Mouse (Mus musculus) heart, embryonic 16.5 days (tissue): Measurements from ENCODE around the gene Gmps. TPM values are rescaled to one million over a fixed set of nuclear protein-coding genes. Genes with fewer than 3 reads are reported as not detected.

Experiments
- ATAC-seq: fragments of 200-750 bp; cut with Nextera tagmentation; replicated peaks from 2 replicates; pipeline ENCODE4 v1.8.0; 2017; ENCODE audit warnings: moderate number of reproducible peaks; ENCODE audit not compliant: insufficient read depth, low FRiP score; ENCODE audit errors: extremely low read depth
- H3K27ac ChIP-seq: fragments of 300-500 bp; sonication (generic); 2 replicates; pipeline ENCODE4 v1.5.1; 2014; ENCODE audit warnings: mild to moderate bottlenecking, low read length, control low read depth, moderate library complexity
- H3K27me3 ChIP-seq: fragments of 300-500 bp; sonication (generic); 2 replicates; pipeline ENCODE4 v1.6.1; 2014; ENCODE audit warnings: low read length, mixed read lengths; ENCODE audit not compliant: control insufficient read depth, insufficient read depth
- H3K36me3 ChIP-seq: fragments of 300-500 bp; sonication (generic); 2 replicates; pipeline ENCODE4 v1.6.1; 2014; ENCODE audit not compliant: control insufficient read depth, insufficient read depth
- H3K4me1 ChIP-seq: fragments of 300-500 bp; sonication (generic); 2 replicates; pipeline ENCODE4 v1.6.1; 2014; ENCODE audit warnings: low read length, mixed read lengths; ENCODE audit not compliant: control insufficient read depth, insufficient read depth
- H3K4me2 ChIP-seq: fragments of 300-500 bp; sonication (generic); 2 replicates; pipeline ENCODE4 v1.6.1; 2014; ENCODE audit warnings: low read depth, mild to moderate bottlenecking, control low read depth, low read length
- H3K4me3 ChIP-seq: fragments of 300-500 bp; sonication (generic); 2 replicates; pipeline ENCODE4 v1.5.1; 2014; ENCODE audit warnings: mild to moderate bottlenecking, control low read depth, low read length
- H3K9ac ChIP-seq: fragments of 300-500 bp; sonication (generic); 2 replicates; pipeline ENCODE4 v1.6.1; 2014; ENCODE audit warnings: low read length, control low read depth
- H3K9me3 ChIP-seq: fragments of 300-500 bp; sonication (generic); replicated peaks from 2 replicates; pipeline ENCODE4 v1.6.1; 2016; ENCODE audit warnings: low read length; ENCODE audit not compliant: control insufficient read depth
- WGBS: fragments of 180-500 bp; shearing (Covaris S2); extraction: QIAGEN DNeasy Blood & Tissue Kit; methylation state at CpG from one replicate; pipeline ENCODE4 v1.1.7; 2014; 5-methylcytosine and 5-hydroxymethylcytosine counted together
- polyA plus RNA-seq: library from polyadenylated mRNA; unstranded; fragments of >200 nt; fragmentation: Nextera tagmentation; extraction: Ambion mirVana; gene quantifications from 2 replicates; pipeline ENCODE4 v1.2.1, GENCODE M21; 2015

Gmps gene
- polyA plus RNA-seq: 35.1 and 36.4 TPM in 2 replicates

GRCm38 (mm10) chr3:63975955-63976908 is at the start of gene Gmps:
Gene Gmps (plus strand): TSS chr3:63976106.
- under 1% methylated on average over 67 of the region's 67 CpGs for WGBS
- Histone ChIP-seq H3K27ac (peak within 1 kb of the TSS; percentile 95), H3K9me3 (no peaks in the 10 kb centered on the region), H3K27me3 (no peaks in the 10 kb centered on the region), H3K4me3 (peak within 1 kb of the TSS; percentile 85), H3K9ac (peak within 1 kb of the TSS; percentile 94), H3K4me1 (peaks cover 17% of the 10 kb centered on the region), H3K36me3 (peaks cover 10% of the 10 kb centered on the region), H3K4me2 (peak within 1 kb of the TSS; percentile 77)
- peak; percentile 100 for ATAC-seq

GRCm38 (mm10) chr3:63928878-63929859 is 46.7 kb upstream of the Gmps start, which contains the start of gene E130311K13Rik:
Gene E130311K13Rik (minus strand): TSS chr3:63929472.
- Histone ChIP-seq H3K9ac (peak within 1 kb of the TSS; percentile 96), H3K4me1 (peaks cover 3% of the 10 kb centered on the region), H3K4me2 (peak within 1 kb of the TSS; percentile 74), H3K27me3 (no peaks in the 10 kb centered on the region), H3K36me3 (no peaks in the 10 kb centered on the region), H3K27ac (peak within 1 kb of the TSS; percentile 84), H3K4me3 (peak within 1 kb of the TSS; percentile 78), H3K9me3 (no peaks in the 10 kb centered on the region)
- peak; percentile 96 for ATAC-seq
- 5% methylated on average over 48 of the region's 48 CpGs for WGBS

DNA sequence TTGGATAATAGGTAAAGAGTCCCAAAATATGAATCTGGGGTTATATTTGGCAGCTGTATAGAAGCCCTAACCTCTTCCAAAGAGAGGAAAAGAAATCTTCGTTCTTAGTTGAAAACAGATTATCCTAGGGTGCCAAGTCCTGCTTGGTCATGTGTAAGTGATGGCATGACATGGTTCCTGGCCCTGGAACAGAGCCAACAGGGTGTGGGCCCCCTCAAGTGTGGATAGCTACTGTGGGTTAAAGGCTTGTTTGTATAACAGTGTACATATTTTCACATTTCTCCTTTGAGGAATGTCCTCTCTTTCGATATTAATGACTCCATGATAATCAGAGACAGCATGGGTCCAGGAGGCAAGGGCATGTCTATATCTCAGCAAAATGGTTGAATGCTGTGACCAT is 37.0 kb upstream of the Gmps start:
- no peak overlapping the region for H3K4me3 ChIP-seq
- no peaks in the 10 kb centered on the region for H3K4me1 ChIP-seq
- H3K27me3 ChIP-seq: no peaks in the 10 kb centered on the region
- H3K4me2 ChIP-seq: no peak overlapping the region
- H3K27ac ChIP-seq: no peak overlapping the region
- ATAC-seq: no peak
- no peaks in the 10 kb centered on the region for H3K9me3 ChIP-seq
- no peak overlapping the region for H3K9ac ChIP-seq
- 87% methylated on average over 2 of the region's 2 CpGs for WGBS
- H3K36me3 ChIP-seq: peaks cover 5% of the 10 kb centered on the region

- Histone ChIP-seq H3K27me3 (no peaks in the 10 kb centered on the region), H3K9ac (no peak overlapping the region), H3K4me2 (no peak overlapping the region), H3K36me3 (peaks cover 11% of the 10 kb centered on the region), H3K27ac (no peak overlapping the region), H3K4me3 (no peak overlapping the region), H3K4me1 (no peaks in the 10 kb centered on the region), H3K9me3 (no peaks in the 10 kb centered on the region)
- ATAC-seq: no peak
- WGBS: 67% methylated on average over 2 of the region's 2 CpGs
These were observed 34.6 kb upstream of the Gmps start for GRCm38 (mm10) chr3:63941204-63941850.

GRCm38 (mm10) chr3:63949837-63950236 is 26.1 kb upstream of the Gmps start:
- no peak overlapping the region for H3K4me2 ChIP-seq
- H3K4me3 ChIP-seq: no peak overlapping the region
- no peaks in the 10 kb centered on the region for H3K4me1 ChIP-seq
- H3K9me3 ChIP-seq: no peaks in the 10 kb centered on the region
- H3K27ac ChIP-seq: no peak overlapping the region
- H3K9ac ChIP-seq: no peak overlapping the region
- 64% methylated on average over 3 of the region's 3 CpGs for WGBS
- 0 out of 2 replicates have a peak, but pooled peaks cover 5% of the 10 kb centered on the region for H3K36me3 ChIP-seq
- H3K27me3 ChIP-seq: no peaks in the 10 kb centered on the region
- no peak for ATAC-seq

GRCm38 (mm10) chr3:63963421-63964099 is 12.3 kb upstream of the Gmps start:
- Histone ChIP-seq H3K4me1 (peaks cover 15% of the 10 kb centered on the region), H3K27me3 (peaks cover 3% of the 10 kb centered on the region; the same call in 1 of the 2 replicates), H3K27ac (peak overlapping the region; percentile 95), H3K9ac (peak overlapping the region; percentile 89), H3K9me3 (no peaks in the 10 kb centered on the region), H3K4me2 (peak overlapping the region; percentile 79), H3K36me3 (no peaks in the 10 kb centered on the region), H3K4me3 (peak overlapping the region; percentile 92)
- WGBS: 5% methylated on average over 25 of the region's 25 CpGs
- no peak for ATAC-seq

DNA sequence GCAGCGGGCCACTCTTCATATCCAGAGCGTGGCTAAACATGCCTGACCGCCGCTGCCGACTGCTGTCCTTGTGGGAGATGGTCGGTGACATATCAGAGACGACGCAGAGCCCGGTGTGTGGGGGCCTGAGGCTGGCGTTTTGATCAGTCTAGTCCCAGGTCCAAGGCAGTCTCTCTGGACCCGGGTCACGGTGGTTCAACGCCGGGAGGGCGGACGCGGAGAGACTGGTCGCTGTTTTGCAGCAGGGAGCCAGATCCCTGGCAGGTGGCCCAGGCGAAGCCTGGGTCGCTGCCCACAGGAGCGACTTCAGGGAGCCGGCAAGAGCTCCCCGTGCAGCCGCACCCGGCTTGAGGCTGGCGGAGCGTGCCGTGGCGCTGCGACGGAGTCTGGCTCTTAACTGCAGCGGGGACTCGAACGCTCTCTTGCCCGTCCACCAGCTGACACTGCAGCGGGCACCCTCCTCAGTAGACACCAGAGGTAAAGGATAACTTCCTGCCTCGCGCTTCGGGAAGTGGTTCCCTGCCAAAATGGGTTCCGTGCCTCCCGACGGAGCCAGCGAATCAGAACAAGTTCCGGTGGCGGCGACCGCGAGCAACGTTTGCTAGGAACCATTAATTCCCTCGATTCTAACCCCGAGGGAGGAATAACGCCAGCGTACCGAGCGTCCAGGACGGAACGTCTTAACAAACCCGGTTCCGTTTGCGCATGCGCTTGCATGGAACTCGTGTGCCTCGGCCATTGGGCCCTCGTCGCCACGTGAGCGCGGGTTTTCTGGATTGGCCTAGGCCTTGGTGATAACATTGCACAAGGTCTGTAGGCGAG is 11.6 kb upstream of the Gmps start, which contains the start of gene Slc33a1:
Gene Slc33a1, minus strand, starts transcription at position 669 of the 822 bp plus-strand sequence.
- Histone ChIP-seq H3K27me3 (peaks cover 3% of the 10 kb centered on the region; the same call in 1 of the 2 replicates), H3K4me2 (peak within 1 kb of the TSS; percentile 79), H3K27ac (peak within 1 kb of the TSS; percentile 95), H3K9ac (peak within 1 kb of the TSS; percentile 89), H3K4me1 (peaks cover 15% of the 10 kb centered on the region), H3K36me3 (no peaks in the 10 kb centered on the region), H3K9me3 (no peaks in the 10 kb centered on the region), H3K4me3 (peak within 1 kb of the TSS; percentile 92)
- WGBS: under 1% methylated on average over 69 of the region's 69 CpGs
- peak; percentile 95 for ATAC-seq
